Mouse (Mus musculus) myocyte (in vitro differentiated cells): ENCODE data around the gene Acoxl. TPM values are rescaled to one million over a fixed set of nuclear protein-coding genes. Genes with fewer than 3 reads are reported as not detected.

Source experiments
- H3K27me3 ChIP-seq: one replicate; pipeline ENCODE4 v1.6.1; 2011; ENCODE audit not compliant: control insufficient read depth, insufficient read depth, insufficient read length
- H3K36me3 ChIP-seq: one replicate; pipeline ENCODE4 v1.6.1; 2011; ENCODE audit not compliant: control insufficient read depth, insufficient read depth
- H3K4me2 ChIP-seq: one replicate; pipeline ENCODE4 v1.6.1; 2011; ENCODE audit warnings: low read depth, control low read depth
- H3K4me3 ChIP-seq: one replicate; pipeline ENCODE4 v1.5.1; 2011; ENCODE audit warnings: mild to moderate bottlenecking, control low read depth, moderate library complexity
- H3K79me2 ChIP-seq: one replicate; pipeline ENCODE4 v1.6.1; 2011; ENCODE audit not compliant: control insufficient read depth, insufficient read depth
- H3ac ChIP-seq: one replicate; pipeline ENCODE4 v1.6.1; 2011; ENCODE audit not compliant: control insufficient read depth, insufficient read length
- CEBPB ChIP-seq: IDR thresholded peaks from 2 replicates; pipeline ENCODE4 v1.6.1; 2011; ENCODE audit warnings: mild to moderate bottlenecking, moderate library complexity; ENCODE audit not compliant: poor library complexity, insufficient read depth, severe bottlenecking
- E2F4 ChIP-seq: IDR thresholded peaks from one replicate; pipeline ENCODE4 v1.6.1; 2011; ENCODE audit warnings: mild to moderate bottlenecking, control low read depth, moderate library complexity; ENCODE audit not compliant: insufficient read depth
- MAX ChIP-seq: IDR thresholded peaks from one replicate; pipeline ENCODE4 v1.6.1; 2011; ENCODE audit warnings: low read depth, mild to moderate bottlenecking, control low read depth
- MYOD1 ChIP-seq, 3 experiments: IDR thresholded peaks; one replicate each; pipeline ENCODE4 v1.6.1; 2011; ENCODE audit warnings: control low read depth in 2 of 3, low read depth in 2 of 3, mild to moderate bottlenecking in 2 of 3, moderate library complexity in 1 of 3; ENCODE audit not compliant: insufficient read length in 2 of 3, control insufficient read depth in 1 of 3
- MYOG ChIP-seq, 3 experiments: IDR thresholded peaks; one replicate each; pipeline ENCODE4 v1.6.1; 2011; ENCODE audit warnings: control low read depth in 2 of 3, low read depth in 2 of 3, mild to moderate bottlenecking in 2 of 3; ENCODE audit not compliant: insufficient read length in 2 of 3, control insufficient read depth in 1 of 3, insufficient read depth in 1 of 3
- POLR2A ChIP-seq: IDR thresholded peaks from one replicate; pipeline ENCODE4 v1.6.1; 2011; ENCODE audit warnings: low read depth, mild to moderate bottlenecking, control low read depth, moderate library complexity; ENCODE audit not compliant: insufficient read length
- POLR2AphosphoS2 ChIP-seq: IDR thresholded peaks from one replicate; pipeline ENCODE4 v1.6.1; 2011; ENCODE audit warnings: low read depth, control low read depth; ENCODE audit not compliant: insufficient read length
- REST ChIP-seq: IDR thresholded peaks from one replicate; pipeline ENCODE4 v1.6.1; 2011; ENCODE audit warnings: mild to moderate bottlenecking, control low read depth, moderate library complexity; ENCODE audit not compliant: insufficient read depth, insufficient read length
- SRF ChIP-seq: IDR thresholded peaks from one replicate; pipeline ENCODE4 v1.6.1; 2011; ENCODE audit warnings: low read depth; ENCODE audit not compliant: control insufficient read depth, insufficient read length
- TCF12 ChIP-seq: IDR thresholded peaks from one replicate; pipeline ENCODE4 v1.6.1; 2011; ENCODE audit warnings: mild to moderate bottlenecking, control low read depth; ENCODE audit not compliant: poor library complexity, insufficient read depth, severe bottlenecking
- TCF3 ChIP-seq: IDR thresholded peaks from one replicate; pipeline ENCODE4 v1.6.1; 2011; ENCODE audit warnings: low read depth, control low read depth; ENCODE audit not compliant: insufficient read length
- USF1 ChIP-seq: IDR thresholded peaks from one replicate; pipeline ENCODE4 v1.6.1; 2011; ENCODE audit warnings: low read depth, mild to moderate bottlenecking, control low read depth, moderate library complexity
- polyA plus RNA-seq: library from polyadenylated mRNA; unstranded; fragments of >200 nt; fragmentation: generic; extraction: Trizol; gene quantifications from one replicate; pipeline ENCODE4 v1.2.1, GENCODE M21; 2012; ENCODE audit warnings: missing spikeins

The Acoxl gene
- polyA plus RNA-seq, 1 experiment, result 0.01 TPM

DNA sequence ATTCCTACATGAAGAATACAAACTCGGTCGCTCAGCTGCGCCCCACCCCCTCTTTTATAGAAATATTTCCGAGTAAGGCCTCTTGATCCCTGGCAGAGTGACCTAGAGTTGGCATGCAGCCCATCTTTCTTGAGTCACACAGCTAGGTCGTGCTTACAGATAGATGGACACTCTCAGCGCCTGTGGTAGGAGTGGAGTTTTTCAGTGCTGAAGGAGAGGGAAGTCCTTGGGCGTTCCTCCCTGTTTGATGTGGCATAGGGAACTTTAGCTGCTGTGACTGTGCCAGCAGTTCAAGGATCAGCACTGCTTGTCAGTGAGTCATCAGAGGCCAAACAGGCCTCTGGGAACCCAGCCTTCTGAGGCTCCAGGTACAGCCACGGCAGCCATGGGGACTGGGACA lies 51.9 kb downstream of the Acoxl start:
- peaks cover 29% of the 10 kb centered on the region for H3K27me3 ChIP-seq
- H3K4me2 ChIP-seq, result no peak overlapping the region
- H3K36me3 ChIP-seq, result no peaks in the 10 kb centered on the region
- H3ac ChIP-seq, result no peak overlapping the region
- no peaks in the 10 kb centered on the region for H3K79me2 ChIP-seq
- TF ChIP-seq MYOG (IDR thresholded peaks at IDR 0.05; ENCODE audit: control insufficient read depth in 1 of 3, insufficient read depth in 1 of 3, insufficient read length in 2 of 3, low read depth in 2 of 3), result no peak
- TF ChIP-seq MYOD1 (IDR thresholded peaks at IDR 0.05; ENCODE audit: control insufficient read depth in 1 of 3, insufficient read length in 2 of 3, low read depth in 2 of 3), result no peak
- TF ChIP-seq POLR2A, result no peak
- no peak for TF ChIP-seq USF1
- no peak for TF ChIP-seq CEBPB
- no peak for TF ChIP-seq SRF
- TF ChIP-seq MAX, result no peak
- TF ChIP-seq POLR2AphosphoS2, result no peak
- TF ChIP-seq TCF12, result no peak
- no peak for TF ChIP-seq REST
- H3K4me3 ChIP-seq, result no peak overlapping the region

DNA sequence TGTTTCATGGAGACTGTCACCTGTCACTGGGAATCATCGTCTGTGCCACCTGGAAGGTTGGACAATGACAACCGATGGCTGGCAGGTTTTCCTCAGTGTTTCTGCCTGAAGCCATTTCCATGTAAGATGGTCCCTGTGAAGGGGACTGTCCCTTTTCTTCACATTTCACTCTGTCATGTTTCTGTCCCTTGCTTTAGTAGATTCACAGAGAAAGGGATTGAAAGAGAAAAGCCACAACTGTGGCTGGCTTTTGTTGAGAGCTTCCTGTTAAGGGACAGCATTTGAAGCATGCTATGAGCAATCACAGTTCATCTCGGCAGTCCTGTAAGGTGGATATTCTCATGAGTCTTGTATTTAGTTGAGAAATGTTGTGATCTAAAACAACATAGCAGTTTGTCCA lies 52.4 kb downstream of the Acoxl start:
- no peak for TF ChIP-seq MYOD1 (IDR thresholded peaks at IDR 0.05; ENCODE audit: control insufficient read depth in 1 of 3, insufficient read length in 2 of 3, low read depth in 2 of 3)
- no peak for TF ChIP-seq USF1
- no peak for TF ChIP-seq REST
- no peak for TF ChIP-seq E2F4
- TF ChIP-seq TCF3, result no peak
- no peak for TF ChIP-seq TCF12
- TF ChIP-seq MAX, result no peak
- TF ChIP-seq POLR2A, result no peak
- TF ChIP-seq POLR2AphosphoS2, result no peak
- no peak for TF ChIP-seq CEBPB
- no peak for TF ChIP-seq SRF
- no peak for TF ChIP-seq MYOG (IDR thresholded peaks at IDR 0.05; ENCODE audit: control insufficient read depth in 1 of 3, insufficient read depth in 1 of 3, insufficient read length in 2 of 3, low read depth in 2 of 3)
- Histone ChIP-seq H3K36me3 (no peaks in the 10 kb centered on the region), H3K4me2 (no peak overlapping the region), H3K27me3 (peaks cover 24% of the 10 kb centered on the region), H3K79me2 (no peaks in the 10 kb centered on the region), H3ac (no peak overlapping the region), H3K4me3 (no peak overlapping the region)

DNA sequence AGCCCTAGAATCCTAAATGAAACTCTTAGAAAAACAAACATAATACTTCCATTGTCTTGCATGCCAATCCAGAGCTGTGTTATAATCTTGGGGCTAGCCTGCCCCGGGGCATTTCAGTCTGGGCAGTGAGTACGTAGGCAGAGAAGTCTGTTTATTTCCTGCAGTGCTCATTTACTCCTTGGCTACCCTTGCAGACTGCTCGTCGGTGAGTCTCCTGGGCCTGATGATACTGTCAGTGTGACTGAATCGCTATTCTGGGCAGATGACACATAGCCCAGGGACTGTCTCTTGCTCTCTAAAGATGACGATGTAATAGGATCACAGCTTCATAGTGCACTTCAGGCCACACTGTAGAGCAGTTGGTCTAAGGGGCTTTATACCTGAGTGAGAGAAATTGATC lies 56.2 kb downstream of the Acoxl start:
- no peak overlapping the region for H3K4me3 ChIP-seq
- H3K27me3 ChIP-seq, result no peaks in the 10 kb centered on the region
- H3K36me3 ChIP-seq, result no peaks in the 10 kb centered on the region
- no peak overlapping the region for H3K4me2 ChIP-seq
- no peak for TF ChIP-seq REST
- no peak overlapping the region for H3ac ChIP-seq
- H3K79me2 ChIP-seq, result no peaks in the 10 kb centered on the region

DNA sequence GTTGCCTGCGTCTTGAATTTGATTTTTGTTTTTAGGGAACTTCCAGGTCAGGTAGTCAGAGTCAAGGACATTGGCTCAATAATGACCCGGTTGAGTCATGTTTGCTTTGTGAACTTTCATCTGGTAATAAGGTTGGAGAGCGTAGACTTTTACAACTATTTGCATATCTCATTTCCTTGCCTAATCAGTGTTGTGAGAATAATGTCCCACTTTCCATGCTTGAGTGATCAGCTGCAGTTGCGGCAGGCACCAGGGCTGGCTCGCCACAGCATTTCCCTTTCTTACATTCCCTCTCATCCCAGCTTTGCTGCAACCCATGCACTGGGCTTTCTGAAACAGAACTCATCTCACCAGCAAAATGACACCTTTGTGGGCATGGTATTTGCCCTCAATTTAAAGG lies 59.0 kb downstream of the Acoxl start:
- no peak for TF ChIP-seq MYOD1 (IDR thresholded peaks at IDR 0.05; ENCODE audit: control insufficient read depth in 1 of 3, insufficient read length in 2 of 3, low read depth in 2 of 3)
- TF ChIP-seq TCF3, result no peak
- no peak overlapping the region for H3K4me3 ChIP-seq
- H3K4me2 ChIP-seq, result no peak overlapping the region
- no peak overlapping the region for H3ac ChIP-seq
- no peaks in the 10 kb centered on the region for H3K27me3 ChIP-seq
- H3K36me3 ChIP-seq, result no peaks in the 10 kb centered on the region
- H3K79me2 ChIP-seq, result no peaks in the 10 kb centered on the region

DNA sequence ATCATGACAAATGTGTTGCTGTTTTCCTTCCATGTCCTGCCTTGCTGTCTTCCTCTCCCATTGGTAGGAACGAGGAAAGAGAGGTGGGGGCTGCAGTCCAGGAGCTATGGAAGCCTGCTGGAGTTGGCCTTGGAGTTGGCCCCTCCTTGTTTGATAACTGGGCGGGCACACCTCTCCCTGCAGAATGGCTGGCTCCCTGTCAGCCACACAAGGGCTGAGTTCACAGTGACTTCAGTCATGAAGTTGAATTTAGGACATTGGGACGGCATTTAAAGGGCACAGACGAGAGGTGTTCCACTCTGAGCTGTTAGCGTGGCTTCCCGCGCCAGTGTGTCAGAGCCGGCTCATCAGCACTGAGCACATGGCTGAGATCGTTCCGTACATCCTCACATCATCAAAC lies 66.2 kb downstream of the Acoxl start:
- H3K27me3 ChIP-seq, result no peaks in the 10 kb centered on the region
- H3ac ChIP-seq, result no peak overlapping the region
- no peak overlapping the region for H3K4me3 ChIP-seq
- H3K36me3 ChIP-seq, result no peaks in the 10 kb centered on the region
- TF ChIP-seq MAX, result no peak
- no peak for TF ChIP-seq POLR2A
- TF ChIP-seq TCF3, result no peak
- TF ChIP-seq USF1, result no peak
- TF ChIP-seq REST, result no peak
- no peaks in the 10 kb centered on the region for H3K79me2 ChIP-seq
- no peak overlapping the region for H3K4me2 ChIP-seq

DNA sequence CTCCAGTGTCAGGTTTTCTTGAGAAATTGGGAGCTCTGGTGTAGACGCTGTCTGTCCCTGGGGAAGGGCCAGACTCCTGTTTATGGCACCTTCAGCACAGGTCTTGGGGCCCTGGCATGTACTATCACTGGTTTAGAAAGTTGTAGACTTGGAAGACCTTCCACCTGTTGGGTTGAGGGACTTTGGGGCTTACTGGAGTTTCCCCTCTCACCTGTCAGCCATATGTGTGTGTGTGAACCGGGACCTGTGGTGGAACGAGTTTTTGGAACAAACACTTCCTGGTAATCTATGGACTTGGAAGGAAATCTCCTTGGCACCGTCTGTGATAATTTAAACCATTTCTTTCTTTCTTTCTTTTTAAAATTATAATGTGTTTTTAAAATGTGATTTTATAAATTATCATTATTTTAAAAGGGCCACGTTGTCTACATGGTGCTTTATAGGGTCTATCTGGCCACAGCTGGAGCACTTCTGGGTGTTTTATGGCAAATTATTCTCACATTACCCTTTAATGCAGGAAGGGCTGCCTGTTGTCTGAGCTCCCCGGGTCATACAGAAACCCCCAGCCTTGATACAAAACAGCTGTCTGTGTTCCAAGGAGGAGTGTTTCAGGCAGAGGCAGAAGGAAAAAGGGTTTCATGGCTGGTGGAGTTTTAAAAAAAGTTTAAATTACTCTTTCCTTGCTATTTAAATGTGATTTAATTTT lies 68.5 kb downstream of the Acoxl start:
- no peak overlapping the region for H3ac ChIP-seq
- no peaks in the 10 kb centered on the region for H3K36me3 ChIP-seq
- no peak overlapping the region for H3K4me3 ChIP-seq
- H3K27me3 ChIP-seq, result peaks cover 4% of the 10 kb centered on the region
- H3K4me2 ChIP-seq, result no peak overlapping the region
- H3K79me2 ChIP-seq, result no peaks in the 10 kb centered on the region
- TF ChIP-seq MYOD1 (IDR thresholded peaks at IDR 0.05; ENCODE audit: control insufficient read depth in 1 of 3, insufficient read length in 2 of 3, low read depth in 2 of 3) (no peak), POLR2AphosphoS2 (no peak)
